Mouse (Mus musculus): ENCODE results near the gene Samd5.

Samd5 gene

GRCm38 (mm10) chr10:9674561-9675521, at the start of gene Samd5:
Gene Samd5 (minus strand): TSS chr10:9675208.
- no peak for DNase-seq

- no peak for DNase-seq
These were observed 47.7 kb upstream of the Samd5 start for GRCm38 (mm10) chr10:9722519-9723303.

- DNase-seq: no peak
These were observed 45.0 kb upstream of the Samd5 start for GRCm38 (mm10) chr10:9720027-9720426.

GRCm38 (mm10) chr10:9718086-9718485, 43.1 kb upstream of the Samd5 start:
- no peak for DNase-seq

- no peak for DNase-seq
These were observed 29.9 kb upstream of the Samd5 start for GRCm38 (mm10) chr10:9704956-9705355.

- no peak for DNase-seq
These were observed 24.2 kb upstream of the Samd5 start for GRCm38 (mm10) chr10:9699071-9699761.

- no peak for DNase-seq
These were observed 23.1 kb upstream of the Samd5 start for GRCm38 (mm10) chr10:9698141-9698540.

- DNase-seq: no peak
These were observed 21.6 kb upstream of the Samd5 start for GRCm38 (mm10) chr10:9696543-9697141.

- no peak for DNase-seq
These were observed 19.1 kb upstream of the Samd5 start for GRCm38 (mm10) chr10:9693990-9694699.

GRCm38 (mm10) chr10:9680928-9681327, 5.9 kb upstream of the Samd5 start:
- no peak for DNase-seq

- DNase-seq: no peak
These were observed 4.9 kb upstream of the Samd5 start for GRCm38 (mm10) chr10:9679911-9680310.

GRCm38 (mm10) chr10:9678071-9678470, 3.1 kb upstream of the Samd5 start:
- DNase-seq: no peak

- peak; percentile 26 for DNase-seq
These were observed 1.9 kb upstream of the Samd5 start for GRCm38 (mm10) chr10:9676886-9677285.

- DNase-seq: no peak
These were observed 1.4 kb upstream of the Samd5 start for GRCm38 (mm10) chr10:9676418-9676786.

GRCm38 (mm10) chr10:9675550-9676417, 776 bp upstream of the Samd5 start:
- no peak for DNase-seq

GRCm38 (mm10) chr10:9673276-9673675, 1.7 kb downstream of the Samd5 start:
- DNase-seq: no peak

GRCm38 (mm10) chr10:9672751-9673150, 2.3 kb downstream of the Samd5 start:
- DNase-seq: no peak

GRCm38 (mm10) chr10:9670351-9670750, 4.7 kb downstream of the Samd5 start:
- no peak for DNase-seq

GRCm38 (mm10) chr10:9668791-9669190, 6.2 kb downstream of the Samd5 start:
- DNase-seq: no peak

- no peak for DNase-seq
These were observed 22.1 kb downstream of the Samd5 start for GRCm38 (mm10) chr10:9652946-9653345.
